ENCODE assay signal across 26 mouse cellular contexts in genomic region chr3:146197785-146198184, GRCm38 (mm10). TPM values are rescaled to one million over a fixed set of nuclear protein-coding genes. Genes with fewer than 3 reads are reported as not detected.
DNase-seq lines count a peak whose midpoint lies in the region; ATAC-seq and TF ChIP-seq lines count a peak whose summit lies in the region.
"Had no signal": no experiment of that assay in that cellular context is flagged by ENCODE, and none has a peak within 500 bp of the region (broad histone marks: within the 10 kb centered on the region; RNA-seq: fewer than 3 reads in every experiment).

No protein-coding gene starts in this region.

- no peaks in the 10 kb centered on the region for H3K27me3 ChIP-seq in heart, embryonic 12.5 days (replicated peaks)
- no peaks in the 10 kb centered on the region for H3K27me3 ChIP-seq in heart, embryonic 15.5 days
- no peaks in the 10 kb centered on the region for H3K27me3 ChIP-seq in intestine, postnatal 0 days (replicated peaks; ENCODE audit: control insufficient read depth, insufficient read depth, low read length)
- H3K27me3 ChIP-seq in intestine, embryonic 16.5 days (replicated peaks; ENCODE audit: control insufficient read depth, insufficient read depth, low read length), result no peaks in the 10 kb centered on the region
- H3K27me3 ChIP-seq in small intestine, adult 2 months (ENCODE audit: control insufficient read depth, insufficient read depth, low read length), result no peaks in the 10 kb centered on the region
- H3K27me3 ChIP-seq: forebrain, embryonic 13.5 days had no signal

- no peak overlapping the region for H3K9ac ChIP-seq in heart, embryonic 12.5 days
- H3K9ac ChIP-seq in heart, embryonic 15.5 days, result no peak overlapping the region
- H3K9ac ChIP-seq in intestine, postnatal 0 days (ENCODE audit: low read depth, low read length), result no peak overlapping the region
- no peak overlapping the region for H3K9ac ChIP-seq in intestine, embryonic 16.5 days (ENCODE audit: low read depth, low read length)
- H3K9ac ChIP-seq: forebrain, embryonic 13.5 days; hindbrain, embryonic 14.5 days; kidney, embryonic 15.5 days had no signal

- H3K4me3 ChIP-seq in heart, embryonic 12.5 days, result no peak overlapping the region
- H3K4me3 ChIP-seq in heart, embryonic 15.5 days, result no peak overlapping the region
- H3K4me3 ChIP-seq in intestine, postnatal 0 days (ENCODE audit: low read depth, low read length), result no peak overlapping the region
- H3K4me3 ChIP-seq in intestine, embryonic 16.5 days (ENCODE audit: low read length), result no peak overlapping the region
- no peak overlapping the region for H3K4me3 ChIP-seq in small intestine, adult 2 months (ENCODE audit: low read depth, low read length)
- H3K4me3 ChIP-seq: forebrain, embryonic 10.5 days; forebrain, embryonic 13.5 days; kidney, embryonic 15.5 days had no signal

- intact Hi-C loops in heart, postnatal 36 days (cut with DNase I), result no loop called here

- no peaks in the 10 kb centered on the region for H3K9me3 ChIP-seq in heart, embryonic 12.5 days (replicated peaks)
- no peaks in the 10 kb centered on the region for H3K9me3 ChIP-seq in heart, embryonic 15.5 days (replicated peaks)
- H3K9me3 ChIP-seq in intestine, postnatal 0 days (ENCODE audit: control insufficient read depth), result no peaks in the 10 kb centered on the region
- H3K9me3 ChIP-seq in intestine, embryonic 16.5 days (ENCODE audit: control insufficient read depth, low read length), result no peaks in the 10 kb centered on the region
- H3K9me3 ChIP-seq: forebrain, embryonic 10.5 days; forebrain, embryonic 13.5 days; kidney, embryonic 15.5 days had no signal

- DNase-seq in heart, adult 8-10 months (ENCODE audit: low spot score), result no peak
- DNase-seq in heart, postnatal 36 days, result no peak
- DNase-seq in cerebellum, adult 18-20 months, result no peak
- DNase-seq: adrenal gland, adult 8-10 months; adrenal gland, postnatal 25 days; cerebellum, adult 11-12 months; cerebellum, adult 9-10 months; cerebellum, postnatal 14 days; gastrocnemius, postnatal 10 days; gastrocnemius, postnatal 36 days had no signal

- WGBS in heart, embryonic 12.5 days, result 62% methylated on average over 12 of the region's 12 CpGs
- WGBS in heart, embryonic 15.5 days, result 53% methylated on average over 12 of the region's 12 CpGs
- WGBS in intestine, postnatal 0 days, result 86% methylated on average over 12 of the region's 12 CpGs
- WGBS in intestine, embryonic 16.5 days, result 81% methylated on average over 12 of the region's 12 CpGs
- WGBS in small intestine, adult 2 months, result 89% methylated on average over 12 of the region's 12 CpGs

- no peaks in the 10 kb centered on the region for H3K36me3 ChIP-seq in heart, embryonic 12.5 days
- no peaks in the 10 kb centered on the region for H3K36me3 ChIP-seq in heart, embryonic 15.5 days
- no peaks in the 10 kb centered on the region for H3K36me3 ChIP-seq in intestine, postnatal 0 days (ENCODE audit: control insufficient read depth, insufficient read depth)
- H3K36me3 ChIP-seq in intestine, embryonic 16.5 days (ENCODE audit: control insufficient read depth, insufficient read depth, low read length), result no peaks in the 10 kb centered on the region
- no peaks in the 10 kb centered on the region for H3K36me3 ChIP-seq in small intestine, adult 2 months (ENCODE audit: control insufficient read depth, insufficient read depth, low read length)
- H3K36me3 ChIP-seq: forebrain, embryonic 10.5 days; kidney, embryonic 15.5 days had no signal

- TF ChIP-seq CTCF in intestine, postnatal 0 days (IDR thresholded peaks at IDR 0.05; ENCODE audit: low read depth), result no peak
- TF ChIP-seq CTCF in small intestine, adult 2 months (IDR thresholded peaks at IDR 0.05; ENCODE audit: extremely low read depth, insufficient read length, insufficient replicate concordance, low read depth, low read length), result no peak

- H3K4me1 ChIP-seq in heart, embryonic 12.5 days (replicated peaks), result peaks cover 38% of the 10 kb centered on the region
- H3K4me1 ChIP-seq in heart, embryonic 15.5 days (replicated peaks), result peaks cover 22% of the 10 kb centered on the region
- peaks cover 8% of the 10 kb centered on the region for H3K4me1 ChIP-seq in intestine, postnatal 0 days (replicated peaks; ENCODE audit: control insufficient read depth, insufficient read depth, low read length)
- no peaks in the 10 kb centered on the region for H3K4me1 ChIP-seq in intestine, embryonic 16.5 days (ENCODE audit: control insufficient read depth, insufficient read depth, low read length)
- H3K4me1 ChIP-seq in small intestine, adult 2 months (ENCODE audit: control insufficient read depth, insufficient read depth, insufficient read length, low read length), result peaks cover 23% of the 10 kb centered on the region; the same call in 1 of the 2 replicates
- H3K4me1 ChIP-seq: forebrain, embryonic 10.5 days; forebrain, embryonic 13.5 days had no signal

- H3K27ac ChIP-seq in heart, embryonic 12.5 days (ENCODE audit: poor library complexity, severe bottlenecking), result peak overlapping the region; percentile 66
- H3K27ac ChIP-seq in heart, embryonic 15.5 days, result peak overlapping the region; percentile 85
- 0 out of 2 replicates have a peak overlapping the region, but pooled peaks have one; percentile 75 for H3K27ac ChIP-seq in intestine, postnatal 0 days (ENCODE audit: low read depth, low read length)
- no peak overlapping the region for H3K27ac ChIP-seq in intestine, embryonic 16.5 days (ENCODE audit: low read length)
- H3K27ac ChIP-seq in small intestine, adult 2 months (ENCODE audit: insufficient read depth, low read depth, low read length), result peak overlapping the region; percentile 71
- H3K27ac ChIP-seq: forebrain, embryonic 10.5 days; forebrain, embryonic 13.5 days; hindbrain, embryonic 14.5 days; hindbrain, postnatal 0 days; kidney, embryonic 15.5 days had no signal

- no peak for TF ChIP-seq POLR2A in small intestine, adult 2 months (IDR thresholded peaks at IDR 0.05; ENCODE audit: low read depth, low read length)

- no peak overlapping the region for H3K4me2 ChIP-seq in heart, embryonic 12.5 days
- H3K4me2 ChIP-seq in heart, embryonic 15.5 days, result peak overlapping the region; percentile 31; the same call in 1 of the 2 replicates
- no peak overlapping the region for H3K4me2 ChIP-seq in intestine, postnatal 0 days (replicated peaks; ENCODE audit: low read depth)
- H3K4me2 ChIP-seq in intestine, embryonic 16.5 days (ENCODE audit: low read depth, low read length), result no peak overlapping the region
- H3K4me2 ChIP-seq: forebrain, embryonic 13.5 days; hindbrain, embryonic 14.5 days; kidney, embryonic 15.5 days had no signal

- no peak for ATAC-seq in heart, embryonic 12.5 days (ENCODE audit: insufficient number of reproducible peaks, low FRiP score)
- ATAC-seq in heart, embryonic 15.5 days (replicated peaks; ENCODE audit: insufficient number of reproducible peaks, insufficient read depth, low FRiP score, low read depth), result peak; percentile 44; the same call in 1 of the 2 replicates
- ATAC-seq in intestine, postnatal 0 days, result no peak
- no peak for ATAC-seq in intestine, embryonic 16.5 days
- ATAC-seq: CD4-positive, CD25-positive, alpha-beta regulatory T cell, adult 4 months; forebrain, embryonic 13.5 days; forebrain, embryonic 16.5 days; hindbrain, postnatal 0 days; inflammation-experienced regulatory T-cells, adult 6 months had no signal

RNA-seq across cellular contexts. Expression of gene Lpar3, which starts 23.0 kb away (rescaled TPM):
- polyA plus RNA-seq in heart, embryonic 12.5 days (2016; fragmentation: Nextera tagmentation; extraction: Ambion mirVana), result 65.0 and 65.8 TPM in 2 replicates
- under 1 TPM in 1 of 4 experiments, not detected in 3; 0.24 TPM for total RNA-seq in heart, adult 8-10 months (2022)
- polyA plus RNA-seq in heart, embryonic 15.5 days (2015; fragmentation: Nextera tagmentation; extraction: Ambion mirVana), result 35.1 and 40.7 TPM in 2 replicates
- total RNA-seq in heart, postnatal 36 days (2021), result under 1 TPM; 0.24 to 0.28 TPM
- 10.7 TPM in 2 replicates for polyA plus RNA-seq in intestine, postnatal 0 days (2015; fragmentation: Nextera tagmentation; extraction: Ambion mirVana)
- polyA plus RNA-seq in intestine, embryonic 16.5 days (2015; fragmentation: Nextera tagmentation; extraction: Ambion mirVana), result 2.8 and 3.1 TPM in 2 replicates
- polyA plus RNA-seq in small intestine, adult 2 months (2012; rRNA removed), result 2.6 and 12.8 TPM in 2 replicates
- total RNA-seq: granulocyte monocyte progenitor cell, adult 5-6 weeks; MEL had no signal
- polyA plus RNA-seq: CD4-positive, CD25-positive, alpha-beta regulatory T cell, adult 4 months had no signal

RNA-seq across cellular contexts. Expression of gene Mcoln2, which starts 48.2 kb away (rescaled TPM):
- 0.19 and 0.57 TPM in 2 replicates for polyA plus RNA-seq in heart, embryonic 12.5 days (2016; fragmentation: Nextera tagmentation; extraction: Ambion mirVana)
- under 1 TPM in 3 of 4 experiments, not detected in 1; 0.12 to 0.30 (median 0.17) TPM for total RNA-seq in heart, adult 8-10 months (2022)
- polyA plus RNA-seq in heart, embryonic 15.5 days (2015; fragmentation: Nextera tagmentation; extraction: Ambion mirVana), result 0.35 and 1.7 TPM in 2 replicates
- total RNA-seq in heart, postnatal 36 days (2021), result under 1 TPM; 0.22 to 0.25 TPM
- 6.4 TPM in 2 replicates for polyA plus RNA-seq in intestine, postnatal 0 days (2015; fragmentation: Nextera tagmentation; extraction: Ambion mirVana)
- 8.1 and 8.8 TPM in 2 replicates for polyA plus RNA-seq in intestine, embryonic 16.5 days (2015; fragmentation: Nextera tagmentation; extraction: Ambion mirVana)
- polyA plus RNA-seq in small intestine, adult 2 months (2012; rRNA removed), result 2.6 and 5.1 TPM in 2 replicates
- total RNA-seq: adrenal gland, postnatal 25 days; gastrocnemius, adult 18-20 months; hindbrain, postnatal 0 days had no signal
- polyA plus RNA-seq: forebrain, embryonic 16.5 days had no signal
